Mouse (Mus musculus) megakaryocyte, embryonic 14.5 days (primary cell): ENCODE data around the gene Prkar2b.
A peak's percentile ranks its signal among the peaks of the same experiment; 100 is the strongest.

Experiments used
- FLI1 ChIP-seq: IDR thresholded peaks from 2 replicates; pipeline ENCODE4 v1.6.1; 2012; ENCODE audit warnings: low read length, inconsistent platforms, mixed read lengths
- GATA1 ChIP-seq: IDR thresholded peaks from 3 replicates; pipeline ENCODE4 v1.6.1; 2012; ENCODE audit warnings: mixed read lengths, low read length, inconsistent platforms, borderline replicate concordance

DNA sequence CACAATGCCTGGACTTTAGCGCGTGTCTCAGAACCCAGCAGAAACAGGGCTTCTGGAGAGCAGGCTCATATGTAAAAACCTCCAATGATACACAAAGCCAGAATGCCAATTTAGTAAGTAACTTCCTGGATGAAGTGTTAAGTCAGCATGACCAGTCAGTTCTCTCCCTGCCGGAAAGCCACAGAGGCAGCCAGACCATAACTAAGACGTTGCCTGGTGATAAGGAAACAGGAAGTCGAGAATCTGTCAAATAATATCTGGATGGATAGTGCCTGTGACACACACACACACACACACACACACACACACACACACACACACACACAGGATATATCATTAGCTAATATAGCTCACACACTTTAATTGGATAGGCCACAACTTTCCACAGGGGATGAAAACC lies 64.2 kb downstream of the Prkar2b start:
- TF ChIP-seq GATA1 (peak; percentile 90), FLI1 (no peak)
